Mouse (Mus musculus): Measurements from ENCODE around the gene Bud31. TPM values are rescaled to one million over a fixed set of nuclear protein-coding genes. Genes with fewer than 3 reads are reported as not detected.
"Not testable (repeated sequence)": the region's sequence is repeated elsewhere in the genome, so short reads cannot be mapped to it uniquely, and the experiment has no call there.

Gene Bud31
- polyA plus RNA-seq, 1 experiment from 2014 or later, result 171 TPM

DNA sequence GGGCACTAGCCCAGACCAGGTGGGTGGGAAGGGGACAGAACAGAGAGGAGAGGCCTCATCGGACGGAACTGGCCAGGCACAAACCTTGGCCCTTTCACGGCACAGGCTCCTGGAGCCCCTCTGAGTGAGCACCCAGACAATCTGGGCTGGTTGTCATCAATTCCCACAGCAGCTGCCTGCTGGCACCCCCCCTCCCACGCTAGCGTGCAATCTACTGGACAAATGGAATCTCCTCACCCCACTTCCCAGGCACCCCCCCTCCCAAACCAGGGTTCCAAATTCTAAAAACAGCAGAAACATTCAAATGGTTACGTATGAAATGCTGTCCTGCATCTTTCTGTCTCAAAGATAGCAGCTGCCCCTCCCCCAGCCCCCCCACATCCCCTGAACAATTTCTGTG is 10.4 kb upstream of the Bud31 start:
- not testable (repeated sequence) for H3K4me3 ChIP-seq; H3K27me3 ChIP-seq (replicated peaks); H3K9ac ChIP-seq; H3K27ac ChIP-seq; H3K9me3 ChIP-seq (replicated peaks); H3K4me2 ChIP-seq; ATAC-seq; H3K4me1 ChIP-seq
- 82% methylated on average over 6 of the region's 6 CpGs for WGBS (ENCODE audit: insufficient replicate concordance)
- H3K36me3 ChIP-seq, result peaks cover 100% of the 10 kb centered on the region

DNA sequence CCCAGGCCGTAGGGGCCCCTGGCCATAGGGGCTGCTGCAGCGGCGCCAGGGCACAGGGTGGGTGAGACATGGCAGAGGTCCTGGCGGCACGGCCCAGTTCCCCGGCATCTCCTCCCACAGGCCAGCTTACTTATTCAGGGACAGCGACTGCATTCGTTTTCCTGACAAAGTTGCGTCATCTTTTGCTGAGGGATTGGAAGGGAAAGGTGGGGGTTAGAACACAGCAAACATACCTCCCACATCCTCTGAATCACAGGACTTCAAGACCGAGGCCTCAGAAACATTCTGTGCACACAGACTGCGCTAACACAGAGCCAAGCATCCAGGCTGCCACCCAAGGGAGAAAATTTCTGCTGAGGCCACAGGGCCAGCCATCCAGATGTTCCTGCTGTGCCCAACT is 10.0 kb upstream of the Bud31 start:
- H3K4me2 ChIP-seq, result no peak overlapping the region
- H3K27me3 ChIP-seq (replicated peaks), result no peaks in the 10 kb centered on the region
- H3K27ac ChIP-seq, result no peak overlapping the region
- no peak overlapping the region for H3K4me3 ChIP-seq
- no peak for ATAC-seq
- no peaks in the 10 kb centered on the region for H3K9me3 ChIP-seq (replicated peaks)
- no peak overlapping the region for H3K9ac ChIP-seq
- no peaks in the 10 kb centered on the region for H3K4me1 ChIP-seq
- 74% methylated on average over 11 of the region's 11 CpGs for WGBS (ENCODE audit: insufficient replicate concordance)
- peaks cover 100% of the 10 kb centered on the region for H3K36me3 ChIP-seq

DNA sequence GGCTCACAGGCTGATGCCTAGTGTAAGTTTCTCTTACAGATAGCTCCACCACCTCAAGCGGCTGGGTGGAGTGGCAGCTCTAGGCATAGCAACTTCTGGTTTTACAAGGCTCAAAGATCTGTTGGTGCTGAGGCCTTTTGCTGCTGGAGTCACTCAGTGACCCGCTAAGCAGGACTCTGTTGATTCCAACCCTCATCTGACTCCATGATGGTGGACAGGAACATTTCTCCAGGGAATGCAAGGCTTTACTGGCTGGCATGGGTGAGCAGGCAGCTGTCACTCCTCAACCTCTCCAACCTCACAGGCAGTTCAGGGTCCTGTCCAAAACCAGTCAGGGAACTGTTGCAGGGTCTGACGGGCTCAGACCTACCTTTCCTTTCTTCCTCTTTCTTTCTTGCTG is 9.2 kb upstream of the Bud31 start:
- no peak overlapping the region for H3K4me2 ChIP-seq
- H3K27me3 ChIP-seq (replicated peaks), result no peaks in the 10 kb centered on the region
- 77% methylated on average over 3 of the region's 3 CpGs for WGBS (ENCODE audit: insufficient replicate concordance)
- H3K9ac ChIP-seq, result no peak overlapping the region
- no peaks in the 10 kb centered on the region for H3K4me1 ChIP-seq
- H3K4me3 ChIP-seq, result no peak overlapping the region
- ATAC-seq, result no peak
- H3K9me3 ChIP-seq (replicated peaks), result no peaks in the 10 kb centered on the region
- H3K27ac ChIP-seq, result no peak overlapping the region
- peaks cover 100% of the 10 kb centered on the region for H3K36me3 ChIP-seq

DNA sequence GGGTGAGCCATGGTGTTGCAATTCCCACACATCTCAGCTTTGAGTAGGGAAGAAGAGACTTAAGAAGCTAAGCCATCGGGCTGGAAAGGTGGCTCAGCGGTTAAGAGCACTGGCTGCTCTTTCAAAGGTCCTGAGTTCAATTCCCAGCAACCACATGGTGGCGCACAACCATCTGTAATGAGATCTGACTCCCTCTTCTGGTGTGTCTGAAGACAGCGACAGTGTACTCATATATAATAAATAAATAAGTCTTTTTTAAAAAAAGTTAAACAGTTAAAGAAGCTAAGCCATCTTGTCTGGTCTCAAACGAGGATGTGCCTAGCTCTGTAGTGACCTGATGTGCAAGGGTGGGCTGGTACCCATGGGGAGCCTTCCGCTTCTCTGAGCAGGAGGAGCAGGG is 6.9 kb upstream of the Bud31 start:
- not testable (repeated sequence) for H3K9ac ChIP-seq; H3K4me3 ChIP-seq; H3K9me3 ChIP-seq (replicated peaks); H3K4me2 ChIP-seq; H3K27ac ChIP-seq; H3K27me3 ChIP-seq (replicated peaks); ATAC-seq
- peaks cover 90% of the 10 kb centered on the region for H3K36me3 ChIP-seq
- 88% methylated on average over 6 of the region's 6 CpGs for WGBS (ENCODE audit: insufficient replicate concordance)
- peaks cover 20% of the 10 kb centered on the region for H3K4me1 ChIP-seq

DNA sequence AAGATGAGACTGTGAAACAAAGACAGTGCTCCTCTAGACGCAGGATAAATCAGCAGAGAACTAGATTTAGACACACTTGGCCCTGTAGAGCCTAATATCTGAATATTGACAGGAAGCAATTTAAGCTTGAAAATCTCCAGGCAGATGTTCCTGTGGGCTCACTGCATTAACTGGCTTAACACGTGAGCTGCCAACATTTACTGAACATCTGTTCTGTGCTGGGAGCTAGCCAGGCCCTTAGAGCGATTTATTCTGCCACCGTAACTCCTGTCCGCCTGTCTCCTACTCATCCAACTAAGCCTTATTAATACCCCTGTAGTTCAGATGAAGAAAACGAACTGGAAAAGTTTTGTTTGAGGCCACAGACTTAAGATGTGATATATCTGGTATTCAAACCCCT is 1.3 kb upstream of the Bud31 start:
- no peak for ATAC-seq
- Histone ChIP-seq H3K4me2 (peak overlapping the region; percentile 74), H3K27ac (peak overlapping the region; percentile 88; the same call in 1 of the 2 replicates), H3K4me1 (peaks cover 44% of the 10 kb centered on the region), H3K9ac (peak overlapping the region; percentile 90), H3K9me3 (replicated peaks) (no peaks in the 10 kb centered on the region), H3K36me3 (peaks cover 62% of the 10 kb centered on the region), H3K4me3 (peak overlapping the region; percentile 94), H3K27me3 (replicated peaks) (no peaks in the 10 kb centered on the region)
- WGBS (ENCODE audit: insufficient replicate concordance), result 13% methylated on average over 6 of the region's 6 CpGs

DNA sequence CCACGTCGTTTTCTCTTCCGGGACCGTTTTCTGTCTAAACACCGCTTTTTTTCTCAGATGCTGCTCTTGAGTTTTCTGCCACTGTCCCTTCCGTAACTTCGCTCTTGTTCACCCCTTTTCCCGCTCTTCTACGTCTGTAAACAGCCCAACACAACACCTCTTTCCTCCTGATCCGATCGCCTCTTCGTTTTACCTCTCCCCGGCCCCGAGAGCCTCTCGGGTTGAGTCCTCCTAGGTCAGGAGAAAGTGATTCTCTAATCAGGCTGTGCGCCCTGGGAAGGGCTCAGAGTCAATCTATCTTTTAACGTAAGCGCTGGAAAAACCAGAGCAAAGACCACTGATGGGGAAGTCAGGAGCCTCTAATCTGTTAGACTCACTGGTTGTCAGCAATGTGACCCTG is 449 bp downstream of the Bud31 start:
- Histone ChIP-seq H3K4me1 (peaks cover 44% of the 10 kb centered on the region), H3K36me3 (peaks cover 62% of the 10 kb centered on the region), H3K9me3 (replicated peaks) (no peaks in the 10 kb centered on the region), H3K4me3 (peak overlapping the region; percentile 94), H3K4me2 (peak overlapping the region; percentile 74), H3K27ac (peak overlapping the region; percentile 88), H3K27me3 (replicated peaks) (no peaks in the 10 kb centered on the region), H3K9ac (peak overlapping the region; percentile 90)
- peak; percentile 44; the same call in 1 of the 2 replicates for ATAC-seq
- under 1% methylated on average over 18 of the region's 18 CpGs for WGBS (ENCODE audit: insufficient replicate concordance)

DNA sequence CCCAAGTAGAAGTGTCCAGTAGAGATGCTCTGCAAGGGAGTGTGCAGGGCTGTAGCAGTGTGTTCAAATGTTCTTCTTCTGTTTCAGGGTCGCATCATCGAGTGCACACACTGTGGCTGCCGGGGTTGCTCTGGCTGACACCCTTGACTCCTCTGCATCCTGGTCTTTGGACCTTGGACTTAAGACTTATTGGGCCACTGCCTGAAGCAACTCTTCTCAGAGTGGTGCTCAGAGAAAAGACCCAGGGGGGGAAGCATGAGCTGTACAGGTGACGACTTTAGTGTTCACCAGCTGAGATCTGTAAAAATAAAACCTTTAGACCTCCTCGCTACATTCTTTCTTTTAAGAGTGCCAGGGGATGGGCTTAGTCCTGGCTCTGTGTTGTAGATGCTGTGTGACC is 7.6 kb downstream of the Bud31 start:
- 80% methylated on average over 5 of the region's 5 CpGs for WGBS (ENCODE audit: insufficient replicate concordance)

DNA sequence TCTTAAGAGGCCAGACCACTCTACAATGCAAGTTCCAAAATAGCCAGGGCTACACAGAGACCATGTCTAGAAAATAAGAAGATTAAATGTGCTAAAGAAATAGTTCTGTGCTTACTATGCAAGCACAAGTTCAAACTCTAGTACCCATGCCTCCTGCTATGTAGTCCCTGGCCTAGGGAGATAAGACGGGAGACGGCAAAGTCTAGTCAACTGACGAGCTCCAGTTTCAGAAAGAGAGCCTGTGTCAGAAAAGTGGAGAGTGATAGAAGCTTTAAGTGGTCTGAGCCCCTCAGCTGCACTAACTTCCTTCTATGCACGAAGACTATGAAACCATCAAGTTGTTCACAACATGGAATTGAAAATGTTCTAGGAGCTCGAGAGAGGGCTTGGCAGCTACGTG is 9.1 kb downstream of the Bud31 start:
- peak; percentile 68 for ATAC-seq

More for the DNA sequence above, 7.6 kb downstream of the Bud31 start:
- Histone ChIP-seq H3K4me1 (peaks cover 42% of the 10 kb centered on the region), H3K27me3 (replicated peaks) (no peaks in the 10 kb centered on the region), H3K36me3 (peaks cover 99% of the 10 kb centered on the region), H3K4me2 (no peak overlapping the region), H3K9me3 (replicated peaks) (no peaks in the 10 kb centered on the region), H3K9ac (no peak overlapping the region), H3K4me3 (no peak overlapping the region), H3K27ac (0 out of 2 replicates have a peak overlapping the region, but pooled peaks have one; percentile 75)
- no peak for ATAC-seq

DNA sequence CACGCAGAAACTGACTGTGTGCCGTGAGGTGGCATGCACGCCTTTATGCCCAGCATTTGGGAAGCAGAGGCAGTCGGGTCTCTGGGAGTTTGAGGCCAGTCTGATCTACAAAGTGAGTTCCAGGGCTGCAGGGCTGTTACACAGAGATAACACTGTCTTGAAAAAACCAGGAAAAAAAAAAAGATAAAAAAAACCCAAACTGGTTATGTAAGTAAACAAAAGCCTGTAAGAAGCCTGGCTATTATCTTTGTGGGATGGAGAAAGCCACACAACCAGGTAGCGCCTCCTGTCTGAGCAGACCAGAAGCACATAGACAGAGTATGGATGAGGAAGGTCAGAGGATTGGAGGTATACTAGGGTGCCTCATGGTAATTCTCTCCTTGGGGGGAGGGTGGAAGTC is 12.5 kb downstream of the Bud31 start:
- Histone ChIP-seq H3K4me1 (peaks cover 54% of the 10 kb centered on the region), H3K9ac (no peak overlapping the region), H3K9me3 (replicated peaks) (no peaks in the 10 kb centered on the region), H3K4me3 (no peak overlapping the region), H3K27ac (peak overlapping the region; percentile 77), H3K27me3 (replicated peaks) (no peaks in the 10 kb centered on the region), H3K36me3 (peaks cover 96% of the 10 kb centered on the region), H3K4me2 (peak overlapping the region; percentile 12; the same call in 1 of the 2 replicates)
- ATAC-seq, result peak; percentile 70
- 47% methylated on average over 5 of the region's 5 CpGs for WGBS (ENCODE audit: insufficient replicate concordance)

More for the DNA sequence above, 9.1 kb downstream of the Bud31 start:
- H3K27me3 ChIP-seq (replicated peaks), result no peaks in the 10 kb centered on the region
- no peak overlapping the region for H3K4me3 ChIP-seq
- H3K36me3 ChIP-seq, result peaks cover 99% of the 10 kb centered on the region
- peak overlapping the region; percentile 17 for H3K4me2 ChIP-seq
- H3K4me1 ChIP-seq, result peaks cover 54% of the 10 kb centered on the region
- no peaks in the 10 kb centered on the region for H3K9me3 ChIP-seq (replicated peaks)
- 38% methylated on average over 6 of the region's 6 CpGs for WGBS (ENCODE audit: insufficient replicate concordance)
- H3K9ac ChIP-seq, result no peak overlapping the region
- H3K27ac ChIP-seq, result peak overlapping the region; percentile 75

DNA sequence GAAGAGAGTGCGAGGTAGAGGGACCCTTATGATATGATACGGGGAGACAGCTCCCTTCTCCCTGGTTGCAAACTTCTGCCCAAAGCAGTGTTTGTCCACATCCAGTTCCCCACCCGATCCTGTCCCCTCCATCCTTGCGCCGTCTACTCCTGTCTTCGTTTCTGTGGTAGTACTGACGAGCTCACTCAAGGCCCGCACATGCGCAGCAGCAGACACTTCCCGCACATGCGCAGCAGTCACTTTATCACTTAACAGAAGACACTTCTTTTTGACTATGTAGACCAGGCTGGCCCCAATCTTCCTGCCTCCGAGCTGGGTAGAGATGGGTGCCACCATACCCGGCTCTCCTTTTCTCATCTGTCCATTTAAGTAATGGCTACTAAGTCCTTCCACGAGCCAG is 21.2 kb downstream of the Bud31 start:
- Histone ChIP-seq H3K4me1 (peaks cover 24% of the 10 kb centered on the region), H3K4me3 (no peak overlapping the region), H3K9ac (no peak overlapping the region), H3K36me3 (peaks cover 88% of the 10 kb centered on the region), H3K4me2 (no peak overlapping the region), H3K27ac (no peak overlapping the region), H3K27me3 (replicated peaks) (no peaks in the 10 kb centered on the region), H3K9me3 (replicated peaks) (no peaks in the 10 kb centered on the region)
- no peak for ATAC-seq
- 88% methylated on average over 14 of the region's 14 CpGs for WGBS (ENCODE audit: insufficient replicate concordance)

DNA sequence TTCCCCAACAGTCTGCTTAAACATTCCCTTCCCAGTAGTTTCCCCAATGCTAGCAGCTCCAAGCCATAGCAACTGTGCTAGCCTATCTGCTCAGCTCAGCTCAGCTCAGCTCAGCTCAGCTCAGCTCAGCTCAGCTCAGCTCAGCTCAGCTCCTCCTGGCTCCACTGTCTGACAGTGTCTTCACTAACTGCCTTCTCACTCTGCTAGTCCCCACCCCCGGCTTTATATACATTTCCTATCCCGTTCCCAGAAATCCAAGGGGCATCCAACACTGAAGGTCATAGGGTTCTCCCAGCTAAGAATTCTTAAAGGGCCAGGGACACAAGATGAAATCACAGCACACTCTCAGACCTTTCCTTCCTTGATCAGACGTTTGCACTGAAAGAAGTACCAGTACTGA is 24.5 kb downstream of the Bud31 start:
- no peak for ATAC-seq
- Histone ChIP-seq H3K27ac (no peak overlapping the region), H3K4me1 (peaks cover 41% of the 10 kb centered on the region), H3K4me3 (no peak overlapping the region), H3K27me3 (replicated peaks) (no peaks in the 10 kb centered on the region), H3K9me3 (replicated peaks) (no peaks in the 10 kb centered on the region), H3K36me3 (peaks cover 59% of the 10 kb centered on the region), H3K9ac (no peak overlapping the region), H3K4me2 (peak overlapping the region; percentile 76; the same call in 1 of the 2 replicates)
- WGBS (ENCODE audit: insufficient replicate concordance), result 74% methylated on average over 3 of the region's 3 CpGs

DNA sequence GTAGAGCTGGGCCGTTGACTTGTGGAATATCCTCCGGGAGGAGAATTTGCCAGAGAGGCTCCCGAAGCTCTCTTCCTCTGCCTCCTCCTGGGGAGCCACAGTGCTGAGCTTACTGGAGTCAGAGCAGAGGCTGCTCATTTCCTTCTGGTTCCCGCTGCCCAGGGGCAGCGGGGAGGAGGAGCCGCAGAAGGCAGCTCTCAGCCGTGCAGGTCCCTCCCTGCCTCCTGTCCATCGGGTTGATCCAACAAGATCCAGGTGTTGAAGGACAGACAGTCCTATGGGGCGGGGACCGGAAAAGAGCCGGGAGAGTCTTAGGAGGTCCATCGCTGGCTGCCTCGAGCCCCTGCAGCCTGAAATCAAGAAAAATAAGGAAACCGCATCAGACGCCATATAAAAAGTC is 25.0 kb downstream of the Bud31 start:
- Histone ChIP-seq H3K4me2 (peak overlapping the region; percentile 76), H3K27ac (0 out of 2 replicates have a peak overlapping the region, but pooled peaks have one; percentile 23), H3K4me1 (peaks cover 41% of the 10 kb centered on the region), H3K36me3 (peaks cover 57% of the 10 kb centered on the region), H3K27me3 (replicated peaks) (no peaks in the 10 kb centered on the region), H3K9ac (no peak overlapping the region; the same call in 1 of the 2 replicates), H3K9me3 (replicated peaks) (no peaks in the 10 kb centered on the region), H3K4me3 (0 out of 2 replicates have a peak overlapping the region, but pooled peaks have one; percentile 99)
- WGBS (ENCODE audit: insufficient replicate concordance), result 88% methylated on average over 15 of the region's 15 CpGs
- no peak for ATAC-seq

All from liver, embryonic 12.5 days (tissue).